Mouse (Mus musculus): ENCODE measurements around the gene Cd96. TPM values are rescaled to one million over a fixed set of nuclear protein-coding genes. Genes with fewer than 3 reads are reported as not detected.

The Cd96 gene
- polyA plus RNA-seq, 1 experiment from 2014 or later: not detected

DNA sequence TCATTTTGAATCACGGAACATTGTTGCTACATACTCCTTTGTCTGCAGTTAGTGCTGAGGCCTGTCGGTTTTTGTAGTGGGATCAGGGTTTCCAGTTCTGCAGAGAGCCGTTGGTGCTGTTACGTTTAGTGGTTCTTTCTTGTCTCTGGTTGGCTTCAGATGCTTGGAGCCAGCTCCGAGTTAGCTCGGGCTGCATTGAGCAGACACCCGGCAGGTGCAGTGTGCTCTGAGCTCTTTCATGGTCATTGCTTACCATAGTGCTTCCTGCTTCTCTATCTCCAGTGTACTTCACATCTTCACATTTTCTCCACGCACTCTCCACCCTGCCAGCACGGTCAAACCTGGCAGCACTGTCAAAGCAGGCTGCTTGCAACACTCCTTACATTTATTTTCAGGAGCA lies 15.6 kb downstream of the Cd96 start:
- Histone ChIP-seq H3K27me3 (ENCODE audit: low read depth, poor library complexity, severe bottlenecking) (no peaks in the 10 kb centered on the region), H3K4me3 (no peak overlapping the region), H3K27ac (no peak overlapping the region), H3K4me1 (no peaks in the 10 kb centered on the region), H3K9me3 (replicated peaks) (no peaks in the 10 kb centered on the region), H3K36me3 (no peaks in the 10 kb centered on the region)
- no peak for DNase-seq (ENCODE audit: low spot score)
- 82% methylated on average over 9 of the region's 9 CpGs for WGBS

DNA sequence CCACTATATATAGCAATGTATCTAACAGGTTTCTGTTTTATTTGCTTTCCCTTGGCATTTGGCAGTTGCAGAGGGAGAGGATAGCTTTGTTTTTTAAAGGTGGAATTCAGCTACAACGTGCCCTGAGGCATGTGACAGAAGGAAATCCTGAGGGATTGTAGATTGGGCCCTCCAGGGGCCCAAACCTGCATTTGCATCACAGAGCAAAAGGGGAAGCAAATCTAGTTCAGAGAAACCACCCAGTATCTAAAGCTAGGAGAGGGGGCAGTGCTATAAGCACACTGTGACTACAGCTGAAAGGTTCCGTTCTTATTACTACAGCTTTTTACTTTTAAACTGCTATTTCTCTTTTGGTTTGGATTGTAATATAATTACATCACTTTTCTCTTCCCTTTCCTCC lies 18.3 kb downstream of the Cd96 start:
- Histone ChIP-seq H3K4me1 (no peaks in the 10 kb centered on the region), H3K36me3 (no peaks in the 10 kb centered on the region), H3K9me3 (replicated peaks) (no peaks in the 10 kb centered on the region), H3K4me3 (no peak overlapping the region), H3K27ac (no peak overlapping the region), H3K27me3 (ENCODE audit: low read depth, poor library complexity, severe bottlenecking) (no peaks in the 10 kb centered on the region)
- 37% methylated on average over 2 of the region's 2 CpGs for WGBS
- no peak for DNase-seq (ENCODE audit: low spot score)

DNA sequence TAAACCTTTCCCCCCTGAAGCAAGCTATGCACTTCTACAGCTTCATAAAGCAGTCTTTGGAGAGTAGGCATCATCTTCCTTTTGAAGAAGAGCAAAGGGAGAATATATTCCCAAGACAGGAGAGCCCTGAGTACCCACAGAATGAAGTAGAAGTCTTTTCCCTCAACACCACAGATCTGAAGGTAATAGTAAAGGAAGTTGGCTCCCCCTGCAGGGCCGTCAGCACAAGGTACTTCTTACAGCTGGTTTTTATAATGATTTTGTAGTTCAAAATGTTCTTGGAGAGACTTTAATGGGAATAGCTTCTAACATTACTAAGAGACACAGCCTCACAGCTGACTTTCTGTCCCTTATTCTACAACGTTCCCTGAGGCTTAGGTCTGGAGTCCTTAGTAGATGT lies 19.8 kb downstream of the Cd96 start:
- Histone ChIP-seq H3K4me3 (no peak overlapping the region), H3K9me3 (replicated peaks) (no peaks in the 10 kb centered on the region), H3K27ac (no peak overlapping the region), H3K36me3 (no peaks in the 10 kb centered on the region), H3K4me1 (no peaks in the 10 kb centered on the region), H3K27me3 (ENCODE audit: low read depth, poor library complexity, severe bottlenecking) (no peaks in the 10 kb centered on the region)
- DNase-seq (ENCODE audit: low spot score): no peak
- WGBS: 62% methylated on average over 2 of the region's 2 CpGs

DNA sequence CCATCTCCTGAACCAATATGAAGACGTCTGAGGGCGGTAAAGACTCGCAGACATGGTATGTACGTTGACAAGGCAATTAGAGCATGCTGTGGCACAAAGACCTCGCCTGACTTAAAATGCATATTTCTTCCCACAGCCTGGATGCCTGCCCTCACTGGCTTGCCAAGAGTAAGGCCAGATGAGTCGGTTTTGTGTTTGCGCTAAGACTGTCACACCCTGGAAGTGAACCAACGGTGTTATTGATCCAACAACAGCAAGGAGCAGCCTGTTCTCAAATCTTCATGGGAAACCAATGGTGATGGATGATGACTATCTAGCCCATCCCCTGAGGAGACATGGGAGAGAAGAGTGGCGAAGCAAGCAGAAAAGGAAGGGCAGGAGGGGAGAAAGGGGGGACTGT lies 22.6 kb downstream of the Cd96 start:
- H3K9me3 ChIP-seq (replicated peaks): no peaks in the 10 kb centered on the region
- 80% methylated on average over 9 of the region's 9 CpGs for WGBS
- no peaks in the 10 kb centered on the region for H3K36me3 ChIP-seq
- no peaks in the 10 kb centered on the region for H3K27me3 ChIP-seq (ENCODE audit: low read depth, poor library complexity, severe bottlenecking)
- H3K27ac ChIP-seq: no peak overlapping the region
- DNase-seq (ENCODE audit: low spot score): no peak
- H3K4me3 ChIP-seq: no peak overlapping the region
- H3K4me1 ChIP-seq: no peaks in the 10 kb centered on the region

DNA sequence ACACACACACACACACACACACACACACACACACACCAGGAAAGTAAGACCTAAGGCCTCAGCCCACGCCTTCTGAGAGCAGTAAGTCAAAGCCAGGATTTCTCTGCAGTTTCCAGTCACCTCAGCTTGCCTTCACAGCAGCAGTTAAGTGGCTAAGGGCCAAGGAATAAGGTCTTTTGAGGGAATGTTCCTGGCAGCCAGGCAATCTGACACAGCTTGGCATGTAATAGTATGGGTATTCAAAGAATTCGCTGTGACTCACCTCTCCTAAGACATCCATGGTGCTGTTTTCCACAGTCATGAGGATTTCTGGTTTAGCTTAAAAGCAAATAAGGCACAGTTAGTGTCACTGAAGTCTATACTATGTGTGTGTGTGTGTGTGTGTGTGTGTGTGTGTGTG lies 25.6 kb downstream of the Cd96 start:
- 89% methylated on average over 2 of the region's 2 CpGs for WGBS
- Histone ChIP-seq H3K36me3 (no peaks in the 10 kb centered on the region), H3K4me1 (no peaks in the 10 kb centered on the region), H3K9me3 (replicated peaks) (no peaks in the 10 kb centered on the region), H3K27me3 (ENCODE audit: low read depth, poor library complexity, severe bottlenecking) (no peaks in the 10 kb centered on the region), H3K4me3 (no peak overlapping the region), H3K27ac (no peak overlapping the region)
- no peak for DNase-seq (ENCODE audit: low spot score)

DNA sequence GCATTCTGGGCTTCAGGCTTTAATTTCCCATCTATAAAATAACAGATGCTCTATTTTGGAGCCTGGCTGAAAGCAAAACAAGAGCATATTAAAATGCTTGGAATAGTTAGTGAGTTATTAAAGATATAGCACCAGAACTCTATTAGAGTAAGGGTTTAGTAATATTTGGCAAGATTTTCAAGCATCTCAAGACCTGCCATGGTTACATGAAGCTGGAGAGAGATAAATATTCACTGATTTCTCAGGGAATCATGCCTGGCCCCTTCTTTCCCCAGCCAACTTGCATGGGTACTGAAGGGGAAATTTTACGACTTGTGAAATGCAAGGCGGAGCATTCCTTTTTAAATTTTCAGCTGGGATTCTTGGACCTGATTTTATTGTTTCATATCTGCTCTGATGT lies 27.1 kb downstream of the Cd96 start:
- H3K4me1 ChIP-seq: no peaks in the 10 kb centered on the region
- no peak overlapping the region for H3K27ac ChIP-seq
- no peaks in the 10 kb centered on the region for H3K36me3 ChIP-seq
- no peak for DNase-seq (ENCODE audit: low spot score)
- H3K9me3 ChIP-seq (replicated peaks): no peaks in the 10 kb centered on the region
- H3K27me3 ChIP-seq (ENCODE audit: low read depth, poor library complexity, severe bottlenecking): no peaks in the 10 kb centered on the region
- H3K4me3 ChIP-seq: no peak overlapping the region
- WGBS: 94% methylated on average over 2 of the region's 2 CpGs

DNA sequence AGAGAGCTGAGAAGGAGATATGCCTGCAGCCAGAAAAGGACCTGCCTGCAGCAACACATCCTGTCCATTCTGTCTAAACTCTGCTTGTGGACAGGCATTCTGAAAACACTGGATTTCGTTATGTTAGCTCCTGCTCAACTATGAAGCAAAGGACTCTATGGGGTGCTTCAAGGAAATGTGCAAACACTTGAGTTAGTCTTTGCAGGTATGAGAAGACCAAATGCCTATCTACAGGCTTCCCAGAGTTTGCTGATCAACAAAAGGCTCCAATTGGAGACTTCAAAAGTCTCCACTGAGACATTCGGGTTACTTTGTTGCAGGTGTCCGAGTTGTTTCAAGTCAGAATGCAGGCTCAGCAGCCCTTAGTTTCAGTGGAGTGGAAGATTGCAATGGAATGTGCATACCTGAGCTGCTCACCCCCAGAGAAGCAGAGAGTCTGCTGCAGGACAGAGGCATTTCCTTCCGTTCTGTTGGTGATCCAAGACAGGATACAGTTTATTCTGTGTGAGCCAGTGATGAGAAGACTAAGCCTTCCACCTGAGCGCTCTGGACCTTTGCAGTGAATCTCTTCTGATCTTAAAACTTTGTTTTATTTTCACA lies 33.1 kb downstream of the Cd96 start:
- H3K9me3 ChIP-seq (replicated peaks): no peaks in the 10 kb centered on the region
- H3K4me3 ChIP-seq: no peak overlapping the region
- no peaks in the 10 kb centered on the region for H3K27me3 ChIP-seq (ENCODE audit: low read depth, poor library complexity, severe bottlenecking)
- no peak overlapping the region for H3K27ac ChIP-seq
- H3K4me1 ChIP-seq: no peaks in the 10 kb centered on the region
- DNase-seq (ENCODE audit: low spot score): no peak
- H3K36me3 ChIP-seq: no peaks in the 10 kb centered on the region
- 77% methylated on average over 5 of the region's 5 CpGs for WGBS

DNA sequence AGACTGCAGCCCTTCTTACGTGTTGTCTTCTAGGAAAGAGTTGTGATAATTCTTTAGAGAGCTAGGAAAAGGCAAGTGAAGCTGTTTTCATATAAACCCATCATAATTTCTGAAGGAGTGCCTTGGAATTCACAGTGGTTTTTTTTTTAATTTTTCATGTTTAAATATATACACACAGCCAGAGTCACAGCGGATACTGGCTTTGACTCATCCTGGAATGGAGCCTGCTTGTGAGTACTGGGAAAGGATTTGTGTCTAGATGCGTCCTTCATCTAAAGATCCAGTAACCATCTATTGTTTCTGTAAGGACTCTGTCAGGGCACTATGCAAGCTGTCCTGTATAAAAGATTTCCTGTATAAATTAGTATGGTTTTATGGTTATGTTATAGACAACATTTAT lies 52.1 kb downstream of the Cd96 start:
- H3K4me3 ChIP-seq: no peak overlapping the region
- H3K4me1 ChIP-seq: no peaks in the 10 kb centered on the region
- H3K36me3 ChIP-seq: no peaks in the 10 kb centered on the region
- H3K9me3 ChIP-seq (replicated peaks): no peaks in the 10 kb centered on the region
- WGBS: 90% methylated on average over 3 of the region's 3 CpGs
- H3K27ac ChIP-seq: no peak overlapping the region
- DNase-seq (ENCODE audit: low spot score): no peak
- no peaks in the 10 kb centered on the region for H3K27me3 ChIP-seq (ENCODE audit: low read depth, poor library complexity, severe bottlenecking)

DNA sequence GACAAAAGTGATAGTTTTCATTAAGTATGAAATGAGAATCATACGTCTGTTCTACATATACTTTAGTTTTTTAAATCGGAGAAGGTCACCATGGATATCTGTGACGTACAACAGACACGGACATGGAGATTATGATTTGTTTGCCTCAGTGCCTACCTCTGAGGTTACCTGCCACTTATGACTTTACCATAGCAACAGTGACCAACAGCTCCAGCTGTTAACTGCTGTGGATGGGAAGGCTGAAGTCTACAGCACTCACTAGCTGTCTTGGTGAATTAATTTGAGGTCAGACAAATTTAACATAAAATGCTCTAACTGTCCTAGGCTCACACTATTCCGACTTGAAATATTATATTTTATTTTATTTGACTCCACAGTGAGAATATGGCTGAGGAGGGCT lies 56.8 kb downstream of the Cd96 start:
- Histone ChIP-seq H3K4me1 (no peaks in the 10 kb centered on the region), H3K27me3 (ENCODE audit: low read depth, poor library complexity, severe bottlenecking) (no peaks in the 10 kb centered on the region), H3K27ac (no peak overlapping the region), H3K9me3 (replicated peaks) (no peaks in the 10 kb centered on the region), H3K4me3 (no peak overlapping the region), H3K36me3 (no peaks in the 10 kb centered on the region)
- 93% methylated on average over 5 of the region's 5 CpGs for WGBS
- DNase-seq (ENCODE audit: low spot score): no peak

DNA sequence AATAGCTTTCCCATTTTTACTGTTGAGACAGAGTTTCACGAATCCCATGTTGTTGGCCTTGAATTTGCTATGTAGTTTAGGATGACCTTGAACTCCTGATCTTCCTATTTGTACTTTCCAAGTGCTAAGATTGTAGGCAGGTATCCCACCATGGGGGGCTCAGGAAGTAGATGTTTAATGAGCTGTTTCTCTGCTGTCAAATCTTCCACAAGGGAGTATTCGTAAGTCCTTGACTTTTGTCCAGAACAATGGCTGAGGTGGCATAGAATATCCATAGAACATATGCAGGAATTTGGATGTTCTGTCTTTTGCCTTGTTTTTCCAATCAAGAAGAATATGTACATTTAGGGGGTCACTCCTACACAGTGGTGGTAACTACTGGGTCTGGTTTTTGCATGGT lies 73.1 kb downstream of the Cd96 start:
- H3K4me3 ChIP-seq: no peak overlapping the region
- no peaks in the 10 kb centered on the region for H3K27me3 ChIP-seq (ENCODE audit: low read depth, poor library complexity, severe bottlenecking)
- H3K27ac ChIP-seq: no peak overlapping the region
- no peaks in the 10 kb centered on the region for H3K9me3 ChIP-seq (replicated peaks)
- H3K4me1 ChIP-seq: no peaks in the 10 kb centered on the region
- WGBS: 84% methylated on average over 2 of the region's 2 CpGs
- H3K36me3 ChIP-seq: no peaks in the 10 kb centered on the region
- no peak for DNase-seq (ENCODE audit: low spot score)

DNA sequence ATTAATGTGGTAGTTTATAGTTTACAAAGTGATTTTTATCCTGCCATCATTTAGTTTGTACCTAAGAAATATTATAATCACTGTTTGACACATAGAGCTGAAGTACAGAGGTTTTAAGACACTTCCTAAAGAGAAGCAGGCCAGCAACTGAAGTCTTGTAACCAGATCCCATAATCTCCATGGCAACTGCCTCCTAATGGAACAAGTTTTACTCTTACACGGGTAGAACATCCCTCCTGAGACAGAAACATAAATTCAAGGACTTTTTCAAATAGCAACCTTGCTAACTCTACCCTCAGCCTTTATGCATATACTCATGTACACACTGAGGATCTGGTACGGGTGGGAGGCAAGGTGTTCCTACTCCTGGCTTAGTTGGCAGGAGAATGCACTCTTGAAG lies 83.8 kb downstream of the Cd96 start:
- Histone ChIP-seq H3K4me3 (no peak overlapping the region), H3K27ac (no peak overlapping the region), H3K27me3 (ENCODE audit: low read depth, poor library complexity, severe bottlenecking) (no peaks in the 10 kb centered on the region), H3K36me3 (no peaks in the 10 kb centered on the region), H3K9me3 (replicated peaks) (no peaks in the 10 kb centered on the region), H3K4me1 (no peaks in the 10 kb centered on the region)
- DNase-seq (ENCODE audit: low spot score): no peak
- WGBS: 60% methylated on average over 2 of the region's 2 CpGs

DNA sequence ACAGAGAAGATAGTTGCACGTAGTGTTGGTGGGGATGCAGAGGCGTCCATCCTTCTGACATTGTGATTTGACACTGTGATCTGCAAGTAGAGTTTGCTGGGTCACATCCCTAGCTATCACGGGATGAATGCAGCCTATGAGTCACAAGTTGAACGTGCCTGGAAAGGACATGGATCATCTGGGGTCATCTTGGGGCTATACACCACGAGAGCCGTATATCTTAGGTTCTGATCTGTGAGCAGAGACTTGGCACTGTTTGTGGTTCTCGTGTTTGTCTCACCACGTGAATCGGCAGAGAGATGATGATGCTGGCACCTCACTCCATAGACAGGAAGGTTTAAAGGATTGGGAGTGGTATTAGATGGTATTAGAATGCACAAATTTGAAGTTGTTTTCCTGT lies 86.2 kb downstream of the Cd96 start:
- Histone ChIP-seq H3K9me3 (replicated peaks) (no peaks in the 10 kb centered on the region), H3K4me1 (no peaks in the 10 kb centered on the region), H3K36me3 (no peaks in the 10 kb centered on the region), H3K27ac (no peak overlapping the region), H3K4me3 (no peak overlapping the region), H3K27me3 (ENCODE audit: low read depth, poor library complexity, severe bottlenecking) (no peaks in the 10 kb centered on the region)
- no peak for DNase-seq (ENCODE audit: low spot score)
- 81% methylated on average over 9 of the region's 9 CpGs for WGBS

DNA sequence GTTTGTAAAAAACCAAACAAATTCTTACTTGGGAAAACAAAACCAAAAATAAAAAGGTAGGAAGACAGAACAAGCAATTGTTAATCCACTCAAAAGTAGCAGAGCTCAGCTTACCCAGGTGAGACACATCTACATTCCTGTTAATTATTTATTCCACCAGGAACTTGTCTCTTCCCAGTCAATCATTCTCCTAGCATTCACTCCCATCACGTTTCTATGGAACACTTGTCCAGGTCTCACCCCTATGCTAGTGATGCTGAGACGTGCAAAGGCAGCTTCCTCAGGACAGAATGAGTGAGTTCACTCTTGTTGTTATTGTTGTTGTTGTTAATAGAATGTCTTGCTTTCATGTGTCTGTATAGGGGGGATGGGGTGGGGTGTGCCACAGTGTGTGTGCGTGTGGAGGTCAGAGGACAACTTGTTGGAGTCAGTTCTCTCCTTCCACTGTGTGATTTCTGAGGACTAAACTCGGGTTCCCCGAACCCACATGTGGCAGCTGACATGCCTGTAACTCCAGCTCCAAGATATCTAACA lies 97.0 kb downstream of the Cd96 start:
- Histone ChIP-seq H3K4me1 (no peaks in the 10 kb centered on the region), H3K27ac (no peak overlapping the region), H3K4me3 (no peak overlapping the region), H3K27me3 (ENCODE audit: low read depth, poor library complexity, severe bottlenecking) (no peaks in the 10 kb centered on the region), H3K36me3 (no peaks in the 10 kb centered on the region), H3K9me3 (replicated peaks) (no peaks in the 10 kb centered on the region)
- WGBS: 83% methylated on average over 5 of the region's 5 CpGs
- DNase-seq (ENCODE audit: low spot score): no peak
